Mouse (Mus musculus): Measurements from ENCODE around the gene Vmn2r106. TPM values are rescaled to one million over a fixed set of nuclear protein-coding genes. Genes with fewer than 3 reads are reported as not detected.

Vmn2r106 gene
- total RNA-seq (2017): not detected in 3 replicates

GRCm38 (mm10) chr17:20285453-20285852 is at the start of gene Vmn2r106:
Gene Vmn2r106 (minus strand): TSS chr17:20285553.
- ATAC-seq (replicated peaks; ENCODE audit: insufficient number of reproducible peaks, low FRiP score, low TSS enrichment, poor library complexity, severe bottlenecking): no peak

DNA sequence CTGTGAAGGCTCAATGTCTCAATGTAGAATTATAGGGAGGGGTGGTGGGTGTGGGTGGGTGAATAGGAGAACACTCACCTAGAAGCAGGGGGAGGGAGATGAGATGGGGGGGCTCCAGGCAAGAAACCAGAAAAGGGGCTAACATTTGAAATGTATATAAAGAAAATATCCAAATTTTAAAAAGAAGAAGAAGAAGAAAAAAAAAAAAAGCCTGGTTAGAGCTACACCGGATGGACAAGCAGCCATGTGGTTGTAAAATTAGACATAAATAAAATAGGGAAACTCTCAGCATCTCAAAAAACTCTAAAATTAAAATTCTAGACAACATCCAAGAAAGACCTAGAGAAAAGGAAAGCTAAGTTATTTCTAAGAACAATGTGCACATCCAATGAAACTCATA is 20.4 kb upstream of the Vmn2r106 start:
- ATAC-seq (replicated peaks; ENCODE audit: insufficient number of reproducible peaks, low FRiP score, low TSS enrichment, poor library complexity, severe bottlenecking): no peak

DNA sequence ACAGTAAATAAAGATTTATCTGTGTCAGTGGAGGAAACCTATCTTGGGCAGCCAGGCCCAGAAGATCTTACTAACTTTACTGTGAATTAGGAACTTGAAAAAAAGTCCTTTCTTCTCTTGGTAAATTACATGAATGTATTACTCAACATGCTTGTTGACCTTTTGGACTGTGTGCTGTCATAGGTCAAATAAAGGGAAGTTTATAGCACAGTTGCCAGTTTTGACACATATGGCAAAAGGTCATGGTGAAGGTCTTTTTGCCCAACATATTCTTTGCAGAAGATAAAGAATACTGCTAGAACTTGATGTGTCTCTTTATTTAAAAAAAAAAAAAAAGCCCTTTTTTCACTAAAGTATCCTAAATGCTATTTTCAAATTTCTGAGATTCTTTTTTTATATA is 1.6 kb upstream of the Vmn2r106 start:
- ATAC-seq (replicated peaks; ENCODE audit: insufficient number of reproducible peaks, low FRiP score, low TSS enrichment, poor library complexity, severe bottlenecking): no peak

GRCm38 (mm10) chr17:20255522-20255921 is 29.8 kb downstream of the Vmn2r106 start:
- ATAC-seq (replicated peaks; ENCODE audit: insufficient number of reproducible peaks, low FRiP score, low TSS enrichment, poor library complexity, severe bottlenecking): no peak

DNA sequence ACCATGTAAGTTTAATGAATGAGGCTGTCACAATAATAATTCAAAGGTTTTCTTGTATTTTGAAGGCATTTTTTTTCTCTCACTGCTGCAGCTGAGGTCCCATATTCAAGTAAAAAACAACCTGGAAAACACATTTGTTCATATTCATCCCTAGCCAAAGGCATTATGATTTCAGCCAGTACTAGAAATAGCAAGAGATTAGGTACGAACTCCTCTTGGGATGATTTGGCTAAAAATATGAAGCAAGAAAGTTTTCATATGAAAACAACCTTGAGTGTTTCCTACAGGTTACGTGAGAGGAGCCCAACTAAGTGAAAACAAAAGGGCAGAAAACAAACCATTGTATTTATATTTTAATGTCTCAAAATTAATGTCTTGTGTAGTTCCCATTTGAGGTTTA is 50.4 kb downstream of the Vmn2r106 start, which contains the start of gene Vmn2r105:
TSS of gene Vmn2r105 (minus strand) at position 101 of the 400 bp plus-strand sequence.
- ATAC-seq (replicated peaks; ENCODE audit: insufficient number of reproducible peaks, low FRiP score, low TSS enrichment, poor library complexity, severe bottlenecking): no peak

Other genes starting within 250 kb of the Vmn2r106 start
- not detected in 3 replicates for gene Vmn2r104, start 237.2 kb downstream of the Vmn2r106 start, total RNA-seq (2017)
- not detected in 3 replicates for gene Fpr-rs7, start 171.3 kb downstream of the Vmn2r106 start, total RNA-seq (2017)
- not detected in 3 replicates for gene Fpr-rs6, start 102.5 kb downstream of the Vmn2r106 start, total RNA-seq (2017)
- gene Vmn2r105, start 50.5 kb downstream of the Vmn2r106 start, total RNA-seq (2017): not detected in 3 replicates
- not detected in 3 replicates for gene Vmn2r107, start 59.7 kb upstream of the Vmn2r106 start, total RNA-seq (2017)
- not detected in 3 replicates for gene Vmn1r224, start 128.6 kb upstream of the Vmn2r106 start, total RNA-seq (2017)
- gene Vmn2r108, start 195.8 kb upstream of the Vmn2r106 start, total RNA-seq (2017): 0.10 TPM in 1 of 3 replicates, not detected in the others
- gene Vmn1r225, start 212.6 kb upstream of the Vmn2r106 start, total RNA-seq (2017): not detected in 3 replicates

All from monocyte, adult 5-6 weeks (primary cell).